Mouse (Mus musculus) CH12.LX (cell line): ENCODE data around the gene Gm10720. TPM values are rescaled to one million over a fixed set of nuclear protein-coding genes. Genes with fewer than 3 reads are reported as not detected.
"Not testable (repeated sequence)": the region's sequence is repeated elsewhere in the genome, so short reads cannot be mapped to it uniquely, and the experiment has no call there.

ENCODE experiments used
- DNase-seq: peaks from one replicate; pipeline ENCODE4 v3.0.0-alpha.2; 2013; ENCODE audit errors: extremely low read depth
- H3K27ac ChIP-seq: 2 replicates; pipeline ENCODE4 v1.5.1; 2012; ENCODE audit warnings: low read depth, mild to moderate bottlenecking, control low read depth, moderate library complexity; ENCODE audit not compliant: insufficient read depth
- H3K27me3 ChIP-seq: replicated peaks from 2 replicates; pipeline ENCODE3; 2012; ENCODE audit warnings: inconsistent platforms
- H3K36me3 ChIP-seq, 2 experiments: replicated peaks in 1 of 2; 2 replicates each; pipeline versions ENCODE3 to v1.6.1; 2012; ENCODE audit warnings: inconsistent platforms in 1 of 2, low read length in 1 of 2, mild to moderate bottlenecking in 1 of 2, mixed read lengths in 1 of 2, moderate library complexity in 1 of 2; ENCODE audit not compliant: control insufficient read depth in 1 of 2, insufficient read depth in 1 of 2
- H3K4me1 ChIP-seq, 2 experiments: 2 replicates each; pipeline ENCODE4 v1.6.1; 2012; ENCODE audit warnings: inconsistent platforms in 1 of 2, moderate library complexity in 1 of 2; ENCODE audit not compliant: insufficient read depth in 2 of 2, control insufficient read depth in 1 of 2
- H3K4me2 ChIP-seq: 2 replicates; pipeline ENCODE4 v1.6.1; 2012; ENCODE audit warnings: low read depth, mild to moderate bottlenecking, control low read depth; ENCODE audit not compliant: poor library complexity, insufficient read depth, severe bottlenecking
- H3K4me3 ChIP-seq, 3 experiments: fragments of 150-350 bp in 1 of 3; sonication (generic) in 1 of 3; replicated peaks in 1 of 3; 2 replicates each; pipeline versions ENCODE3 to v1.5.1; 2011 to 2012; ENCODE audit warnings: low read depth in 2 of 3, low read length in 2 of 3, mild to moderate bottlenecking in 2 of 3, moderate library complexity in 2 of 3, control low read depth in 1 of 3, improper control_type of control experiment in 1 of 3, inconsistent platforms in 1 of 3, mixed read lengths in 1 of 3; ENCODE audit not compliant: poor library complexity in 1 of 3
- H3K79me2 ChIP-seq: replicated peaks from 2 replicates; pipeline ENCODE4 v1.6.1; 2012; ENCODE audit warnings: mild to moderate bottlenecking, moderate library complexity; ENCODE audit not compliant: control insufficient read depth, poor library complexity, insufficient read depth, severe bottlenecking; ENCODE audit errors: extremely low read depth
- H3K9ac ChIP-seq: 2 replicates; pipeline ENCODE4 v1.6.1; 2012; ENCODE audit warnings: low read depth, mild to moderate bottlenecking, control low read depth, moderate library complexity; ENCODE audit not compliant: insufficient read depth
- H3K9me3 ChIP-seq: replicated peaks from 2 replicates; pipeline ENCODE3; 2012; ENCODE audit warnings: low read length, inconsistent platforms, mixed read lengths
- dilution Hi-C: fragments of 300-500 bp; cut with MboI; formaldehyde crosslinking; loops from 2 replicates; pipeline ENCODE4 v1.14.3; 2020; ENCODE audit warnings: low sequenced_read_pairs; ENCODE audit not compliant: extremely low pct_unique_long_range_greater_than_20kb, extremely low pct_ligation_motif_present
- in situ Hi-C: fragments of 300-500 bp; cut with MboI; formaldehyde crosslinking; loops from 3 replicates; pipeline ENCODE4 v1.14.3; 2019; ENCODE audit warnings: low sequenced_read_pairs, low pct_ligation_motif_present, low pct_unique_long_range_greater_than_20kb, mixed read lengths
- polyA plus RNA-seq: library from polyadenylated mRNA; unstranded; fragments of >175 nt; gene quantifications from 2 replicates; pipeline ENCODE4 v1.2.1, GENCODE M21; 2012; ENCODE audit warnings: low read depth; ENCODE audit not compliant: insufficient read length
- total RNA-seq, 2 experiments: library from RNA; depleted of rRNA; stranded (reverse); fragments of 300-350 nt in 1 of 2; fragments of >200 nt in 1 of 2; gene quantifications; 2 replicates each; pipeline ENCODE4 v1.2.3; 2012 to 2014

The Gm10720 gene
- total and polyA plus RNA-seq, 3 experiments = not detected

GRCm38 (mm10) chr9:3017108-3017507 lies 1.7 kb downstream of the Gm10720 start, which contains the start of gene Gm10719:
Gene Gm10719, plus strand, starts transcription at chr9:3017408.
- H3K36me3 ChIP-seq, H3K4me2 ChIP-seq, H3K79me2 ChIP-seq, in situ Hi-C loops, H3K9ac ChIP-seq, H3K27ac ChIP-seq, H3K4me3 ChIP-seq, H3K9me3 ChIP-seq, H3K4me1 ChIP-seq, dilution Hi-C loops, DNase-seq, H3K27me3 ChIP-seq: not testable (repeated sequence)

- dilution Hi-C loops, in situ Hi-C loops, H3K9me3 ChIP-seq, H3K27me3 ChIP-seq, H3K4me2 ChIP-seq, H3K79me2 ChIP-seq, H3K4me3 ChIP-seq, H3K9ac ChIP-seq, H3K27ac ChIP-seq, H3K36me3 ChIP-seq, H3K4me1 ChIP-seq, DNase-seq: not testable (repeated sequence)
These were observed 3.5 kb downstream of the Gm10720 start for GRCm38 (mm10) chr9:3018944-3019343.

- in situ Hi-C loops, H3K9me3 ChIP-seq, H3K79me2 ChIP-seq, DNase-seq, dilution Hi-C loops, H3K4me2 ChIP-seq, H3K27ac ChIP-seq, H3K9ac ChIP-seq, H3K4me1 ChIP-seq, H3K36me3 ChIP-seq, H3K27me3 ChIP-seq, H3K4me3 ChIP-seq: not testable (repeated sequence)
These were observed 4.6 kb downstream of the Gm10720 start for GRCm38 (mm10) chr9:3019835-3020727.

- H3K9ac ChIP-seq, in situ Hi-C loops, H3K4me1 ChIP-seq, dilution Hi-C loops, H3K36me3 ChIP-seq, DNase-seq, H3K27ac ChIP-seq, H3K4me3 ChIP-seq, H3K27me3 ChIP-seq, H3K4me2 ChIP-seq, H3K79me2 ChIP-seq, H3K9me3 ChIP-seq: not testable (repeated sequence)
These were observed 7.0 kb downstream of the Gm10720 start for GRCm38 (mm10) chr9:3022316-3023008.

- H3K36me3 ChIP-seq, dilution Hi-C loops, H3K27me3 ChIP-seq, H3K4me3 ChIP-seq, H3K27ac ChIP-seq, H3K4me1 ChIP-seq, H3K9me3 ChIP-seq, H3K4me2 ChIP-seq, H3K79me2 ChIP-seq, DNase-seq, H3K9ac ChIP-seq, in situ Hi-C loops: not testable (repeated sequence)
These were observed 8.0 kb downstream of the Gm10720 start, which contains the start of gene Gm10718 for GRCm38 (mm10) chr9:3023312-3023984. Gene Gm10718, plus strand, starts transcription at chr9:3023547.
